Mouse (Mus musculus) cortical plate, adult 2 months (tissue): ENCODE measurements around the gene Gm28539.

Experiments
- CTCF ChIP-seq: fragments of 200-500 bp; IDR thresholded peaks from 2 replicates; pipeline ENCODE4 v1.5.1; 2011; ENCODE audit warnings: mild to moderate bottlenecking, control low read depth, low read length; ENCODE audit not compliant: insufficient read depth; ENCODE audit errors: extremely low read depth
- POLR2A ChIP-seq: fragments of 200-500 bp; IDR thresholded peaks from 2 replicates; pipeline ENCODE4 v1.6.1; 2011; ENCODE audit warnings: mild to moderate bottlenecking, low read length, control low read depth; ENCODE audit not compliant: insufficient read depth; ENCODE audit errors: extremely low read depth

GRCm38 (mm10) chr16:18893840-18894372 lies 57.5 kb downstream of the Gm28539 start:
- TF ChIP-seq CTCF (no peak), POLR2A (no peak)
